Mouse (Mus musculus): Measurements from ENCODE around the gene Prune2.

GRCm38 (mm10) chr19:16950664-16951363, 5.1 kb upstream of the Prune2 start:
- TF ChIP-seq CTCF (IDR thresholded peaks at IDR 0.05; ENCODE audit: borderline replicate concordance, insufficient read depth, low read depth, low read length) (no peak), POLR2A (IDR thresholded peaks at IDR 0.05; ENCODE audit: borderline replicate concordance, insufficient read depth, low read length) (no peak)
